Mouse (Mus musculus): Measurements from ENCODE around the gene Helz. TPM values are rescaled to one million over a fixed set of nuclear protein-coding genes. Genes with fewer than 3 reads are reported as not detected.

Gene Helz
- polyA plus RNA-seq, 1 experiment from 2014 or later = 16.0 TPM

DNA sequence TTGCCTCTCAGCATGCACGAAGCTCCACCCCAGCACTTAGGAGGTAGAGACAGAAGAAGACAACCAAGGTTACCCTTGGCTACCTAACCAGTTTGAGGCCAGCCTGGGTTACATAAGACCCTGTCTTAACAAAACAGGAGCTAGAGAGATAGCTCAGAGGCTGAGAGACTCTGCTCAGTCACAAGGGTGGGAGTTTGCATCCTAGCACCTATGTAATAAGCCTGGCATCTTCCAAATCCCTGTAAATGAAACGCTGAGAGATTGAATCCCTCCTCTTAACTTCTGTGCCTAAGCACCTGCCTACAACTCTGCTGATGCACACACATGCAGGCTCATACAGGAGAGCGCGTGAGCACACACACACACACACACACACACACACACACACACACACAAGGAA is 112.7 kb downstream of the Helz start:
- WGBS = 94% methylated on average over 4 of the region's 4 CpGs
- Histone ChIP-seq H3K36me3 (peaks cover 4% of the 10 kb centered on the region), H3K9me3 (no peaks in the 10 kb centered on the region), H3K4me2 (replicated peaks) (no peak overlapping the region), H3K4me1 (replicated peaks) (no peaks in the 10 kb centered on the region), H3K9ac (no peak overlapping the region), H3K27ac (no peak overlapping the region), H3K27me3 (replicated peaks) (no peaks in the 10 kb centered on the region), H3K4me3 (replicated peaks) (no peak overlapping the region)
- no peak for ATAC-seq

DNA sequence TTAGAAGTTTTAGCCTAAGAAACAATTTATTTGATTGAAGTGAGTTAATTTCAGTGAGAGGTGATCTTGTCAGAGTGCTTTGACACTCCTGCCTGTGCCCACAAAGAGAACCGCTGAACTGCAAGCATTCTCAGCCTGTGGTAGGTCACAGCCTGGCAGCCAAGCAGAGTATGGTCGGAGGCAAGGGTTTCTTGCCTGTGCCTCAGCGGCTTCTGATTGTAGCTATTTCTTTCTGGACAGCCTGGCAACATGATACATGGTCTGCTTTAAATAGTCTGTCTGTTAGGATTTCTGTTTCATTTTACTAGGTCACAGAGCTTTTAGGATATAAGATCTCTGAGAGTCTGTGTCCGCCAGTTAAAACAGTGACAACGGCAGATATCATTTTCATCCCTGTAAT is 114.9 kb downstream of the Helz start:
- Histone ChIP-seq H3K36me3 (peaks cover 14% of the 10 kb centered on the region), H3K9ac (no peak overlapping the region), H3K27me3 (replicated peaks) (no peaks in the 10 kb centered on the region), H3K27ac (no peak overlapping the region), H3K4me2 (replicated peaks) (no peak overlapping the region), H3K4me3 (replicated peaks) (no peak overlapping the region), H3K4me1 (replicated peaks) (no peaks in the 10 kb centered on the region), H3K9me3 (no peaks in the 10 kb centered on the region)
- ATAC-seq = no peak
- 85% methylated on average over 5 of the region's 5 CpGs for WGBS

DNA sequence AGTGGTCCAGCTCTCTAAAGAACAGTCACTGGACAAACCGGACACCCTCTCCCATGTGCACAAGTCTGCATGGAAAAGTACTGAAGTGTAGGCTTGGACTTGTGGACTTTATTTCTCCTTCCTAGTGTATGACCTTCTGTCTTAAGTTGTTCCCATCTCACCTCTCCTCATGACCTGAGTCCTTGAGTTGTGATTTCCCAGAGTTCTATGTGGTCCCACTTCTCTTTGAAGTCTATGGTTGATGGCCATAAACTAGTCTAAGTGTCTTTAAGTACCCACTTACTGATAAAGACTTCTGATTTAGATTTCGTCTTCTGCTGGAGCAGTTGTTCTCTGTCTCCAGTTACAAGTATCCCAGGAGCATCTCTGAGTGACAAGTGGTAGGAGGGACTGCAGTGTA is 119.8 kb downstream of the Helz start:
- no peak overlapping the region for H3K27ac ChIP-seq
- H3K9ac ChIP-seq = no peak overlapping the region
- no peaks in the 10 kb centered on the region for H3K4me1 ChIP-seq (replicated peaks)
- no peak overlapping the region for H3K4me3 ChIP-seq (replicated peaks)
- H3K4me2 ChIP-seq (replicated peaks) = no peak overlapping the region
- peaks cover 24% of the 10 kb centered on the region; the same call in 1 of the 2 replicates for H3K36me3 ChIP-seq
- no peak for ATAC-seq
- 66% methylated on average over 2 of the region's 2 CpGs for WGBS
- H3K9me3 ChIP-seq = no peaks in the 10 kb centered on the region
- H3K27me3 ChIP-seq (replicated peaks) = no peaks in the 10 kb centered on the region

DNA sequence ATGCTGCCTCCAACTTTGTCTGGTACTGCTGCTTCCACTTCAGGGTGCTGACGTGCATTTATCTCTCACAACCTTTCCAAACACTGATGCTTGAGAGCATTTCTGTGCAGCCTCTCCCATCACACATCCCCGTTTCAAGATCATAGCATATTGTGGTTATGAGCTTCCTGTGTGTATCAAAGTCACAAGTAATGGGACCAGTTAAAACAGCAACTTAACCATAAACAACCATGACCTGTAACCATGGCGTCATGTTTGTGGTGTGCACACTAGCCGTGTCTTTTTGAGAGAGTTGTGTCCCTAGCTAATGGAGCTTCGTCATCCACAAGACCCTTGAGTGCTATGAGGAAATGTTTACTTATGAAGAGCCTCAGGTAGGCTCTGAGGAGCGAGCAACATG is 120.5 kb downstream of the Helz start:
- Histone ChIP-seq H3K9me3 (no peaks in the 10 kb centered on the region), H3K4me3 (replicated peaks) (no peak overlapping the region), H3K27me3 (replicated peaks) (no peaks in the 10 kb centered on the region), H3K27ac (no peak overlapping the region), H3K36me3 (peaks cover 28% of the 10 kb centered on the region; the same call in 1 of the 2 replicates), H3K4me1 (replicated peaks) (no peaks in the 10 kb centered on the region), H3K9ac (no peak overlapping the region), H3K4me2 (replicated peaks) (no peak overlapping the region)
- ATAC-seq = no peak
- WGBS = 92% methylated on average over 6 of the region's 6 CpGs

DNA sequence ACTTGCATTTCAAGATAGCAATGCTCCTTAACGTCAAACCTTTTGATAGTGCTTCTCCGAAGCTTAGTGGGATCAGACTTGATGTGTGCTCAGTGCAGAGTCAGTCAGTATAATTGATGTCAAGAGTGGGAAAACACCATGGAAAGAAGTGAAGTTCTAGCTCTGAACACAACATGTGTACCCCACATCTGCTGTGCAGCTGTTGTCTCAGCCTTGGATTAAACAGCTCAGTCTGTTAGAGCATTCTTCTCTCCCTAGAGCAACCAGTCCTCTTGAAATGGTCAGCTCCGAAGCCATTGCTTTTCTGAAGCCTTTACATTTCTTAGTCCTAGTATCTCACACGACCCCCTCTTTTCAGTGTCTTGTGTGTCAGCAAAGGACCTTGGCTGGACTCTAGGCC is 121.2 kb downstream of the Helz start:
- H3K4me3 ChIP-seq (replicated peaks) = no peak overlapping the region
- no peak overlapping the region for H3K27ac ChIP-seq
- H3K9me3 ChIP-seq = no peaks in the 10 kb centered on the region
- 61% methylated on average over 4 of the region's 4 CpGs for WGBS
- H3K4me1 ChIP-seq (replicated peaks) = no peaks in the 10 kb centered on the region
- no peaks in the 10 kb centered on the region for H3K27me3 ChIP-seq (replicated peaks)
- no peak overlapping the region for H3K4me2 ChIP-seq (replicated peaks)
- H3K9ac ChIP-seq = no peak overlapping the region
- ATAC-seq = no peak
- peaks cover 28% of the 10 kb centered on the region; the same call in 1 of the 2 replicates for H3K36me3 ChIP-seq

DNA sequence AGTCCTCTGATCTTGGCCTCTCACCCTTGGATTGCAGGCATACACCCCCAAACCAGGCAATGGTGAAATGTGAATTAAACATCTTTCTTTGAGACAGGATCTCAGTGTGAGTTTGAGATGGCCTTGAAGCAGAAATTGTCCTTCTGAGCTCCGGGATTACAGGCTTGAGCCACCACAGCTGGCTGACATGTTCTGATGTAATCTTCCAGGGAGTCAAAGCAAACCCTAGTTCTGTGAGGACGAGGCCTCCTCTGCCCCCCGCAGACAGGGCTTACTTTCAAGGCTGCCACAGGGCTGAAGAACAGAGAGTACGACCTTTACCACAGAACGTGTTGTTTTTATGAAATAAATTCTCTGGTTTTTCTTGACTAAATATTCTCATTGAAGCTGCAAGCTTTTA is 126.3 kb downstream of the Helz start:
- 0 out of 2 replicates have a peak, but pooled peaks cover 2% of the 10 kb centered on the region for H3K4me1 ChIP-seq (replicated peaks)
- no peaks in the 10 kb centered on the region for H3K27me3 ChIP-seq (replicated peaks)
- H3K27ac ChIP-seq = no peak overlapping the region
- no peak overlapping the region for H3K4me3 ChIP-seq (replicated peaks)
- H3K9me3 ChIP-seq = no peaks in the 10 kb centered on the region
- H3K4me2 ChIP-seq (replicated peaks) = no peak overlapping the region
- 72% methylated on average over 5 of the region's 5 CpGs for WGBS
- peaks cover 14% of the 10 kb centered on the region; the same call in 1 of the 2 replicates for H3K36me3 ChIP-seq
- ATAC-seq = no peak
- no peak overlapping the region for H3K9ac ChIP-seq

DNA sequence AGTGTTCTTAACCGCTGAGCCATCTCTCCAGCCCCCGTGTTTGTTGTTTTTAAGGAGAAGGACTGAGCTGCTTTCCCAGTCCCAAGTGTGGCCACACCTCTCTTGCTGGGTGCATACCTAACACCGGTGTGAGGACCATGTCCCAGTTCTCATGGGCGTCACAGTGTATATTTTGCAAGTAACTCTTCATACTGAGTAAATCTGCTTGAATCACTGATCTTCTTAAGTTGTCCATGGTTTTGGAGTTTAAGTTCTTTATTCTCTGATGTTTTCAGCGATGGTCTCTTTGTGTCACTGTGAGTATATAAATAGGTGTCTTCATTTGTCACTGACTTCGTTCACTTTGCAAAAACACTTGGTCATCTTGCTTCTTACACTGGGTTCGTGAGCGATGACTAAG is 126.9 kb downstream of the Helz start:
- no peak overlapping the region for H3K27ac ChIP-seq
- H3K27me3 ChIP-seq (replicated peaks) = no peaks in the 10 kb centered on the region
- H3K4me3 ChIP-seq (replicated peaks) = no peak overlapping the region
- no peaks in the 10 kb centered on the region for H3K9me3 ChIP-seq
- whole genome bisulfite sequencing = 92% methylated on average over 8 of the region's 8 CpGs
- no peak overlapping the region for H3K4me2 ChIP-seq (replicated peaks)
- H3K36me3 ChIP-seq = peaks cover 14% of the 10 kb centered on the region; the same call in 1 of the 2 replicates
- no peak overlapping the region for H3K9ac ChIP-seq
- no peak for ATAC-seq
- H3K4me1 ChIP-seq (replicated peaks) = 0 out of 2 replicates have a peak, but pooled peaks cover 2% of the 10 kb centered on the region

DNA sequence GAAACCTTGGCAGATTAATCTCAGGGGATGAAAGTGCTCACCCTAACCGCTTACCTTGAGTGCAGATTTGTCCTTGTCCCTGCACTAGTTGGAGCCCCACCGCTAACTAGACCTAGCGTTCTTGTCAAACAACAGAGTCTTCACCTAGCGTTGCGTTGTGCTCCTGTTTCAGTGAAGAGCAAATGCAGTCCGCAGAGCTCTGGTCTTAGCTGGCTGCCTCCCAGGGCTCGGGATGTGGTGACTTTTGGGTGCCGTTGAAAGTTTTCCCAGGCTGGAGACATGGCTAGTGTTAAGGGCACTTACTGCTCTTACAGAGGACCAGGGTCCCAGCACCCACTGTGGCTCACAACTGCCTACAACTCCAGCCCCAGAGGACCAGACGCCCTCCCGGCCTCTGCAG is 127.5 kb downstream of the Helz start:
- WGBS = 86% methylated on average over 10 of the region's 10 CpGs
- no peak for ATAC-seq
- H3K9me3 ChIP-seq = no peaks in the 10 kb centered on the region
- no peaks in the 10 kb centered on the region for H3K27me3 ChIP-seq (replicated peaks)
- no peak overlapping the region for H3K4me3 ChIP-seq (replicated peaks)
- no peak overlapping the region for H3K4me2 ChIP-seq (replicated peaks)
- no peak overlapping the region for H3K9ac ChIP-seq
- no peak overlapping the region for H3K27ac ChIP-seq
- 0 out of 2 replicates have a peak, but pooled peaks cover 2% of the 10 kb centered on the region for H3K4me1 ChIP-seq (replicated peaks)
- peaks cover 11% of the 10 kb centered on the region; the same call in 1 of the 2 replicates for H3K36me3 ChIP-seq

DNA sequence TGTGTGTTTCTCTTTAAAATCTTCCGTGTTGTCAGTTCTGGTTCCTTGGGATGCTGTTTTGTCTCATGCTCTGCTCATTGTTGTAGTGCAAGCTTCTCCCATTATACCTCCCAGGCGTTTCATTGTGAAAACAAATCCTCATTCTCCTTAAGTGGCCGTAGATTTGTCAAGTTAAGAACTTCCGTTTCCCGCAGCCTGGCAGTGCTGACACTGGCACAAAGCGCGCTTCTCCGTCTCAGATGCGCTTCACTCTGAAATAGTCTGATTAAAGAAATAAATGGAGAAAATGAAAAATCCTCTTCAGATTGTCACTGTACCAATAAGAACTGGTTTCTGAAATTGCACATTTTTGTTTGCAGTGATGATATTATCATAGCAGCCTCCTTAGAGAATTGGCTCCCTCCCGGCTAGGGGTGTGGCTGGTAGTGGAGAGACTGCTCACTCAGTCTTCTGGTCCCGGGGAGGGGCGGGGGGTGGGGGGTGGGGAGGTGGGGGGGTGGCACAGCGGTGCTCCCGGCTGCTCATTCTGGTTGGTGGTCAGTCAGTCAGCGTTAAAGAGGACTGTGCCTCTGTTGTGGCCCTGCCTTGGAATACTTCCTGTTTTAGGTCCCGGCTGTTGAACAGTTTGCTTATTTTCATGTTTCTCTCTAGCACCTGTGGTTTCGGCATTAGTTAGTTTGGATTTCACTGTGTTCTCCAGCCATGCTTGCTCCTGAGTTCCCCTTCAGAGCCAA is 128.6 kb downstream of the Helz start:
- ATAC-seq = no peak
- no peak overlapping the region for H3K27ac ChIP-seq
- H3K4me3 ChIP-seq (replicated peaks) = no peak overlapping the region
- H3K27me3 ChIP-seq (replicated peaks) = no peaks in the 10 kb centered on the region
- H3K4me1 ChIP-seq (replicated peaks) = 0 out of 2 replicates have a peak, but pooled peaks cover 2% of the 10 kb centered on the region
- 52% methylated on average over 17 of the region's 17 CpGs for WGBS
- 0 out of 2 replicates have a peak, but pooled peaks cover 5% of the 10 kb centered on the region for H3K36me3 ChIP-seq
- H3K4me2 ChIP-seq (replicated peaks) = no peak overlapping the region
- no peaks in the 10 kb centered on the region for H3K9me3 ChIP-seq
- H3K9ac ChIP-seq = no peak overlapping the region

DNA sequence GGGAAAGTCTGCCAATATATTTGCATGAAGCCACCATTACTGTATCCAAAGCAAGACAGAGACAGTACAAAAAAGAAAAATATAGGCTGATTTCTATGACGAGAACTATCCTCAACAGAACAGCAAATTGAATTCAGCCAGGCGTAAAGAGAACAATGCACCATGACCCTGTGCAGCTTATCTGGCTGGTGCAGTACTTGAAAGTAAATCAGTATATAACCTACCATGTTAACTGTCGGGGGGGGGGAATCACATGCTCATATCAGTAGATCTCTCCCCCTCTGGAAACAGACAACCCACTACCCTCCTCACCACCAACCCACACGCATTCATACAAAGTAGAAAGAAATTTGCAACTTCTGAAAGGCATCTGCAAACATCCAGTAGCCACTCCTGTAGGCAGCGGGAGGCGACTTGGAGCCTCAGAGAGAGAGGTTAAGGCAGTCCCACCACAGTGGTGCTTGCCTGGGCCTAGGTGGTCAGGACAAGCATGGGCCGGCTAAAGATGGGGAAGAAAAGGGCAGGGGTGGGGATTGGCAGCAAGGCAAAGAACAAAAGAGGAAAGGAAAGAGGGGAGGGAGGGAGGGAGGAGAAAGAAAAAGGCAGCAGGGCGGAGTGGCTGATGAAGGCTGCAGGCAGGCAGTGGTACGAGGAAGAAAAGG is 135.1 kb downstream of the Helz start:
- H3K27me3 ChIP-seq (replicated peaks) = no peaks in the 10 kb centered on the region
- H3K36me3 ChIP-seq = peaks cover 10% of the 10 kb centered on the region
- no peak overlapping the region for H3K9ac ChIP-seq
- ATAC-seq = no peak
- H3K9me3 ChIP-seq = no peaks in the 10 kb centered on the region
- H3K4me1 ChIP-seq (replicated peaks) = no peaks in the 10 kb centered on the region
- WGBS = 90% methylated on average over 9 of the region's 9 CpGs
- no peak overlapping the region for H3K27ac ChIP-seq
- H3K4me3 ChIP-seq (replicated peaks) = no peak overlapping the region
- H3K4me2 ChIP-seq (replicated peaks) = no peak overlapping the region

DNA sequence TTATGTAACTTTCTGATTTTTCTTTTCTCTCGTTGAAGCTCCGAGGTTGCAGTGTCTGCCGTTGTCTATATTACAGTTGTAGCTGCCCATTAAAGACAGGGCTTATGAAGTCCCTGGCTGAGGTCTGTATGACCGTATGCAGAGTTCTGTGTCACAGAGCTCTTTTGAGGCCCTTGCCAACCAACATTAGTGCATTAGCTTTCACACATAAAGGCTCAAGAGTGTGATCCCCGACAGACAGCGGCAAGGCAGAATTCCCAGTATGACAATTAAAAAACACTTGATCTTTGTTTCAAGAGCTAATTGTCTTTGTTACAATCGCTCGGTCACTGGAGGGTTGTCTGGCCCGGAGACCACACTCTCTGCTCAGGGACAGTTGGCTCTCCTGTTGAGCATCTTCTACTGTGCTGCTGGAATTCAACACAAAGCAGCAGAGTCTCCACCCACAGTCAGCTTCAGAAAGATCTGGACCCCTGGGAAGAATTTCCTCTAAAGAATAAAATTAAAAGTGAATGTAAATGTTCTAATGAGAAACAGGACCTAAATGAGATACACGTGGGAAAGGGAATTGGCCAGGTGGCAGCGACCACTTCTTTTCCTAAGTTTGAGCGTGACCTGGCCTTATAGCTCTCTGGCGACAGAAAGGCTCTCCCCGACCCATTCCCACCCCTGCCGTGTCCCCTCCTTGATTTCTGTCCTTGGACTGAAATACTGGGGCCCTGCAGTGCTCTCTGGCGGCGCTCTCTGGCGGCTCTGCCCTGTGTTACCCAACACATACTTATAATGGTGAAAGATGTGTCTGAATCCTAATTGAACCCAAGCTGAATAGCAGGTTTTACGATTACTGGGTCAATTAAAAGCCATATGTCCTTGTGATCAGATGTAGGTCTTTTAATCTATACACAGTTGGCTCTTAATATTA is 136.1 kb downstream of the Helz start:
- H3K36me3 ChIP-seq = peaks cover 10% of the 10 kb centered on the region
- 82% methylated on average over 19 of the region's 19 CpGs for WGBS
- H3K4me3 ChIP-seq (replicated peaks) = no peak overlapping the region

DNA sequence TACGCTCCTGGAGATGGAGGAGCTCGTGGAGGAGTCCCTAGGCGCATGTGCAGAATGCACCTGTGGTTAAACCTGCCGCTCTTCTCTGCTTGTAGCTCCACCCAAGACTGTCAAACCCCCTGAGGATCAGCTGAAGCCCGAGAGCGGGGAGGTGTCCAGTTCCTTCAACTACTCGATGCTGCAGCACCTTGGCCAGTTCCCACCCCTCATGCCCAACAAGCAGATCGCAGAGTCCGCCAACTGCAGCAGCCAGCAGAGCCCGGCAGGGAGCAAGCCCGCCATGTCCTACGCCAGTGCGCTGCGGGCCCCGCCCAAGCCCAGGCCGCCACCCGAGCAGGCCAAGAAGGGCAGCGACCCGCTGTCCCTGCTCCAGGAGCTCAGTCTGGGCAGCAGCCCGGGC is 138.6 kb downstream of the Helz start:
- Histone ChIP-seq H3K4me2 (replicated peaks) (no peak overlapping the region), H3K36me3 (peaks cover 10% of the 10 kb centered on the region), H3K27ac (no peak overlapping the region), H3K9ac (no peak overlapping the region), H3K4me1 (replicated peaks) (no peaks in the 10 kb centered on the region), H3K27me3 (replicated peaks) (no peaks in the 10 kb centered on the region), H3K9me3 (no peaks in the 10 kb centered on the region), H3K4me3 (replicated peaks) (no peak overlapping the region)
- 0 out of 2 replicates have a peak, but pooled peaks have one; percentile 20 for ATAC-seq
- WGBS = 87% methylated on average over 20 of the region's 20 CpGs

More for the DNA sequence above, 136.1 kb downstream of the Helz start:
- no peak overlapping the region for H3K4me2 ChIP-seq (replicated peaks)
- no peak overlapping the region for H3K27ac ChIP-seq
- H3K4me1 ChIP-seq (replicated peaks) = no peaks in the 10 kb centered on the region
- no peaks in the 10 kb centered on the region for H3K27me3 ChIP-seq (replicated peaks)
- no peak for ATAC-seq
- H3K9me3 ChIP-seq = no peaks in the 10 kb centered on the region
- no peak overlapping the region for H3K9ac ChIP-seq
